Mouse (Mus musculus): ENCODE measurements around the gene Depdc1a.
A peak's percentile ranks its signal among the peaks of the same experiment; 100 is the strongest.
"Not testable (repeated sequence)": the region's sequence is repeated elsewhere in the genome, so short reads cannot be mapped to it uniquely, and the experiment has no call there.

Gene Depdc1a

DNA sequence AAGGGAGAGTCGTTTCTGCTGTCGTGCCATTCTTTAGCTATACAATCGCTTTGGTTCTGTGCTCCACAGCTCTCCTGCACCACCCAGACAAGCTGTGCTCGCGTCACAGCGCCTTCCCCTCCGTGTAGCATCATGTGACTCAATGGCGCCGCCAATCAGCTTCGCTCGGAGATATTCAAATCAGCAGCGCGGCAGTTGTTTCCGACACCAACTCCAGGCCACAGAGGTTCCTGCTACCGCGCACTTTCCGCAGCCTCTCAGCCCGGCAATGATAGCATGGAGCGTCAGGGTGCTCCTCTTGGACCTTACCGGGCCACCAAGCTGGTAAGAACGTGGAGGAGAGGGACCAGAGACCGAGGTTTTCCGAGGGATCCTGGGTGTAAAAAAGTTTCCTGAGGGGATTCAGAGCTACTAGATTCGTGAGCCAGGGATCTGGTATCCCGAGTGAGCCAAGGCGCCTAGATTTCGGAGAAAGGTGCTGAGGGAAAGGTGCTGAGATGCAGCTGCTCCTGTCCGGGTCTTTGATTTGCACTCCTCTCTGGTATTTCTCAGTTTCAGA, at the start of gene Depdc1a:
TSS of gene Depdc1a (plus strand) at position 191 of the 559 bp plus-strand sequence.
- peak; percentile 90 for DNase-seq

DNA sequence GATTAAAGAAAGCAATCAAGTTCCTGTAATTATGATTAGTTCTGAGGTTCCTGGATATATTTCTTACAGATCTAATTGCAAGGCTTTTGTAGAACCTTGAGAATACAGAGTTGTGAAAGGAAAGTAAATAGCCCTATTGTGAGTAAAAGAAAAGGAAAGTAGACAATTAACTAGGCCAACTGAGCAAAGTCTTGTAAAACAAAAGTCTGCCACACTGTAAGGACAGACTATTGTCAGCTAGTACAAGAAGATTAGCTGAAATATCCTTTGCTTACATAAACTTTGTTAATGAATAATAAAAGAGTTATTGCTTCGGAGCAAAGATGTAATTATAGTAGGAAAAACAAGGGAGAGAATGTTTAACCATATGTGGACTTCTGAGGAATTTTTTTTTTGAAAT, 25.2 kb upstream of the Depdc1a start:
- peak; percentile 15 for DNase-seq

DNA sequence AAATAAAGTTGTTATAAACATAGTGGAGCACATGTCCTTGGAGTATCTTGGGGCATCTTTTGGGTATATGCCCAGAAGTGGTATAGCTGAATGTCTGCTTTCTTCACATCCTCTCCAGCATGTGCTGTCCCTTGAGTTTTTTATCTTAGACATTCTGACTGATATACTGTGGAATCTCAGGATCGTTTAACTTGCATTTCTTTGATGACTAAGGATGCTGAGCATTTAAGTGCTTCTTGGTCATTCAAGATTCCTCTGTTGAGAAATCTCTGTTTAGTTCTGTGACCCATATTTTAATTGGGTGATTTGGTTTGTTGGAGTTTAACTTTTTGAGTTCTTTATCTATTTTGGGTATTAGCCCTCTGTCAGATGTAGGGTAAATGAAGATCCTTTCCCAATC, 19.8 kb upstream of the Depdc1a start:
- no peak for DNase-seq

DNA sequence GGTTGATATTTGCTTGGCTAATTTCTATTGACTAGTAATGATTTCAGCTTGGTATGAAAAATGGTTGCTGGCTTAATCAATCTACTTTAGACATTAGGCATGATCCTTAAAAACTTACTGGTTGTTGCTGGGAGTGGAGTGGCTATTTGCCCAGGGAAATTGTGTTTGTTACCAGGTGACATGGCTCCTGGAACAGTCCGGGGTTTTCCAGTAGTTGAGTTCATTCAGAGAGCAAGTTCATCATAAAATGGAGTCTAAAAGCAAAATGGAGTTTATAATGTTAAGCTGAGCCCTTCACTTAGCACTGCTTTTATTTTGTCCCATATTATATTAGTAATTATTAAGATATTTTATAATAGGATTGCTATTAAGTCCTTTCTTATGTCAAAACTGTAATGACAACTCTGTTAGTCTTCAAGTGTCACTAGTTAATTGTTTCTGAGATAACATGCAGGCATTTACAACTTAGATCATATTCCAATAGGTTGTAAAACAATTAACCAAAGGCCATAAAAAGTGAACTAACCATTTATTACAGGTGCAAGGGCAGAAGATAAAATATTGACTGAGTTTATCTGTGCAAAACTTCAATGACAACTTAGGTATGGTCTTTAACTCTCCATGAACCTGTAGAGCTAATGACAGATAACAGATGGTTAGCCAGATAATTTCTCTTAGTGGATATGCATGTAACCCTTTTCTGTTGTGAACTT, 17.8 kb upstream of the Depdc1a start:
- no peak for DNase-seq

DNA sequence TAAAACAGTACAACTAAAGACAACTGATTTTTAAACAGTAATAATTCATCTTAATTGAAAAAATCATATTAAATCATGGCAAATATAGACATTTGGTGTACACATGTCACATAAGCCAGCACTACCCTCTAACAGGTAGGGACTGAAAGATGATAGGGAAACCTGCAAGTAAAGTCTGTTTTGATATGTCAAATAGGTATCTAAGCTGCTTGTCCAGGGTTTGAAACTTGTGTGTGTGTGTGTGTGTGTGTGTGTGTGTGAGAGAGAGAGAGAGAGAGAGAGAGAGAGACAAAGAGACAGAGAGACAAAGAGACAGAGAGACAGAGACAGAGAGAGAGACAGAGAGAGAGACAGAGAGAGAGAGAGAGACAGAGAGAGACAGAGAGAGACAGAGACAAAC, 524 bp upstream of the Depdc1a start:
- DNase-seq = not testable (repeated sequence)

DNA sequence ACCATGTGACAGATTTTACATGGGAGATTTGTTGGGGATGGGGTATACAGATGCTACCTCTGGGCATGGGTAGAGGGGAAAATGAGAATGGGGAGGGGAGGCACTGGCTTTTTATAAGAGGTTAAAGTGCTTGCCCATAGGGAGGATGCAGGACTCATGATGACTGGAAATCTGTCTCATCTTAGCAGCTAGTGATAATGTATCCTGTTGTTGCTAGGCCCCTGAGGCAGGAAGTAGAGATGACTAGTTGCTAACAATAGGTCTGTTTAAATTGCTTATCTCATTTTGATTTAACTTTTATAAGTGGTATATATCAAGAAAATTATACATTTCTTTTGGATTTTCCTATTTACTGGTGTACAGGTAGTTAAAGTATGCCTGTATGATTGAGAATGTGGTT, 13.7 kb downstream of the Depdc1a start:
- DNase-seq = no peak

DNA sequence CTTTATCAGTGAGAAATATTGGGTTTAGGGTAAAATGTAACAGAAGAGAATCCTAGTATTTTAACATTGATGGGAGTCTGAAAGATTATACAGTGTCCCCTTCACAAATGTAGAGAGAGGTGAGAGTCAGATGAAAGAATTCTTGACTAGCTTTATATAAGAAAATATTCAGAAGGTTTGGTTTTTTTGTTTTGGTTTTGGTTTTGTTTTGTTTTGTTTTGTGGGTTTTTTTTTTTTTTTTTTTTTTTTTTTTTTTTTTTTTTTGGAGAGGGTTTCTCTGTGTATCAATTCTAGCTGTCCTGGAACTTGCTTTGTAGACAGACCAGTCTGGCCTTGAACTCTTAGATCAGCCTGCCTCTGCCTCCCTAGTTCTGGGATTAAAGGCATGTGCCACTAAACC, 33.3 kb downstream of the Depdc1a start:
- no peak for DNase-seq

DNA sequence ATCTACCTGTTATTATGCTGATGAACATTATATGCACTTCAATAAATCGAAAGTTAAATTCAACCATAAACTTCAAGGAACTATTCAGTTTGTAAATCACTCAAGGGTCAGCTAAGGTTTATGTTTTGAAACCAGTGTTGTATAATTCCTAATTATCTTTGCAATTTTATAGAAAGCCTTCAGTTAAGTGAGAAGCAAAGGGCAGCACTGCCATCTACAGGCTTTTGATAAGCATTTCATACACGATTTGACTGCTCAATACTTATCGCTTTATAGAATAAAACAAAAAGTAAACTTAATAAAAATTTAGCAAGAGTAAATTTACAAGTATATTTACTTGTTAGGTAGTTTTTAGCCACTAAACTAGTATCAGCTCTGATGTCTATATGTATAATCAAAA, 53.1 kb downstream of the Depdc1a start:
- peak; percentile 9 for DNase-seq

DNA sequence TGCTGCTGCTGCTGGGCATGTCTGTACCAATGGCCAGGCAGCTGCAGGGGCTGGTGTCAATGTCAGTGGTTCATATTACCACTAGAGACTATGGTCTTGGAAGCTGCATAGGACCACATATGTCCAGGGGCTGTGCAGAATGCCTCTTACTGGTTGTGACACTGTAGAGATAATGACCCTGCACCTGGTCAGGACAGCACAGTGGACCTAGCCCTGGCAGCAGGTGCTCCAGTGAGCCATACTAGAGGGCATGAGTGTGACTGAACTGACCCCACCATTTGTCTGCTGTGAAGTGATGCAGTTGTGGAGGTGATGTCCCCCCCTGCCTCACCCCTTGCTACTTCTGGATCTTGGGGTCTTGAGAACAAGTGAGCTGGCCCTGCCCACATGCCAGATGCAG, 55.0 kb downstream of the Depdc1a start:
- no peak for DNase-seq
